Mouse (Mus musculus) v-Abl transformed pro-B cells (cell line): ENCODE measurements at regions not wholly inside any gene's neighbourhood (a gene's known extent, or its start where the extent isn't known, plus 50 kb on each side); places are given as distances from the start of the nearest gene placed in this dataset.

Source experiments
- in situ Hi-C, 2 experiments: fragments of 400-800 bp; cut with MboI; formaldehyde crosslinking; loops; one replicate each; pipeline ENCODE4 v1.15.1; 2025; ENCODE audit not compliant: unreplicated experiment in 2 of 2

DNA sequence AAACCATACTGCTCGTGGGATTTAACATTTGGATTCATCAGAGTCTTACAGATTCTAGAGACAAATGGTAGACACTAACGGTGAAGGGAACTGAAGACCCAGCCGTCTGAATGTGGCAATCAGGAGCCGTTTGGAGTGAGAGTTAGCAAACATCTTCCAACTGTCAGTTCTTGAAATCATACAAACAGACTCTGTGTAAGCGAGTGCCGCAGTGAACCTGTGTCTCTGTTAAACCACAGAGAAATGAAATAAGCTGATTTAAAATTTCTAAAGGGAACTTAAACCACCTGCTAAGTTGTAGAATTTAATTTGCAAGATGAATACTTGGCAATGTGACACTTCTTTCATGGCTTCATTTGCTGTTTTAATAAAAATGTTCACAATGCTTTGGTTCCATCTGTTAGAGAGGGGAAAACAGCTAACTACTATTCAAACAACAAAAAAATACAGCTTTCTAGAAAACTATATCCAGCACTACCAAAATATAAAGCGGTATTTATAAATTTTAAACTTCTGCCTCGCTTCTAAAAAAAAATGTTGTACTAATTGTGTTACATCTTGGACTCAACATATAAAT, 78.4 kb upstream of the Tdrd3 start:
- in situ Hi-C loops: no loop called here

- in situ Hi-C loops: no loop called here
Observed at GRCm38 (mm10) chr14:87344540-87344939, 71.9 kb upstream of the Tdrd3 start.

- in situ Hi-C loops: no loop called here
Observed at GRCm38 (mm10) chr14:87346812-87347211, 69.6 kb upstream of the Tdrd3 start.

GRCm38 (mm10) chr14:87348825-87349224, 67.6 kb upstream of the Tdrd3 start:
- in situ Hi-C loops: no loop called here

GRCm38 (mm10) chr14:87365793-87366192, 50.6 kb upstream of the Tdrd3 start:
- in situ Hi-C loops: no loop called here
